Mouse (Mus musculus): ENCODE results near the gene Slc25a25. TPM values are rescaled to one million over a fixed set of nuclear protein-coding genes. Genes with fewer than 3 reads are reported as not detected.

The Slc25a25 gene
- polyA plus RNA-seq, 1 experiment from 2014 or later, result 19.5 TPM

DNA sequence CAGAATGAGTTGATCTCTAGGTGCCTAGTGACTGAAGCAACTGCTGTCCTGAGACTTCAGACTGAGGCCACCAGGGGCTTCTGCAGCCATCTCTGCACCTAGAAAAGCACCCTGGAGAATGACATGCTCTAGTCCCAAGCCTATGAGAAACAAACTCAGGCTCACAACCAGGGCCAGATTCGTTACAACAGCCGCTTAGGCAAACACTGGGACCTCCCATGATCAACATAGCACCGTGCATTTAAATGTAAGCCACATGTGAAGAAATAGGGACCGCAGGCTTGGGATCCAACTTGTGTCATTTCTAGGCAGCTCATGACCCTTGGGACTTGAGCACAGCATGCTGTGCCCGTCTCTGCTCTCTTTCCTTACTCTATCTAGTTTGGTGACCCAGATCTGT is 23.5 kb downstream of the Slc25a25 start:
- no peak for ATAC-seq (ENCODE audit: low FRiP score)
- Histone ChIP-seq H3K9me3 (ENCODE audit: control insufficient read depth, low read length) (no peaks in the 10 kb centered on the region), H3K36me3 (ENCODE audit: control insufficient read depth, insufficient read depth, low read length) (no peaks in the 10 kb centered on the region), H3K27me3 (ENCODE audit: control insufficient read depth, insufficient read depth, low read length) (no peaks in the 10 kb centered on the region), H3K4me3 (ENCODE audit: low read depth, low read length) (no peak overlapping the region), H3K4me1 (replicated peaks; ENCODE audit: control insufficient read depth, insufficient read depth, low read length) (peaks cover 10% of the 10 kb centered on the region), H3K4me2 (replicated peaks; ENCODE audit: low read depth, low read length) (no peak overlapping the region), H3K27ac (ENCODE audit: low read depth, low read length) (no peak overlapping the region), H3K9ac (ENCODE audit: low read depth, low read length) (no peak overlapping the region)
- no peak for DNase-seq (ENCODE audit: low spot score)
- 83% methylated on average over 5 of the region's 5 CpGs for WGBS

DNA sequence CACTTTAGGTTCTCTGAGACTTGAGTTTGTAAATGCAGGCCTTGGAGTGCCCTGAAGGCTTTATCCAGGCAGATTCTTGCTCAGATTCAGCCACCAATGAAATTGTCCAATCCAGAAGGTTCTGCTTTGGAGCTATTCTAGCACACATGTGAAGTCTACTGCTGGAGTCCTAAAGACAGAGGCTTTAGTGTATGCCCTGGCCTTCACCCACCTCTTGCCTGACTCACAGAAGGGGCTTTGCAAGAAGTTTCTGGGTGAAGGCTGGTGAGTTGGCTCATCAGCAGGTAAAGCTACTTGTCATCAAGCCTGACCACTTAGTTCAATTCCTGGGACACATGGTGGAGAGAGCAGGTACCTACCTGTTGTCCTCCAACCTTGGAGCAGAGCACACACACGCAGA is 25.1 kb downstream of the Slc25a25 start:
- ATAC-seq (ENCODE audit: low FRiP score) (no peak), DNase-seq (ENCODE audit: low spot score) (no peak)
- no peaks in the 10 kb centered on the region for H3K36me3 ChIP-seq (ENCODE audit: control insufficient read depth, insufficient read depth, low read length)
- no peak overlapping the region for H3K4me2 ChIP-seq (replicated peaks; ENCODE audit: low read depth, low read length)
- H3K4me3 ChIP-seq (ENCODE audit: low read depth, low read length), result no peak overlapping the region
- no peaks in the 10 kb centered on the region for H3K27me3 ChIP-seq (ENCODE audit: control insufficient read depth, insufficient read depth, low read length)
- WGBS, result 96% methylated on average over 1 of the region's 1 CpGs
- H3K4me1 ChIP-seq (replicated peaks; ENCODE audit: control insufficient read depth, insufficient read depth, low read length), result peaks cover 10% of the 10 kb centered on the region
- no peak overlapping the region for H3K27ac ChIP-seq (ENCODE audit: low read depth, low read length)
- no peak overlapping the region for H3K9ac ChIP-seq (ENCODE audit: low read depth, low read length)
- H3K9me3 ChIP-seq (ENCODE audit: control insufficient read depth, low read length), result no peaks in the 10 kb centered on the region

DNA sequence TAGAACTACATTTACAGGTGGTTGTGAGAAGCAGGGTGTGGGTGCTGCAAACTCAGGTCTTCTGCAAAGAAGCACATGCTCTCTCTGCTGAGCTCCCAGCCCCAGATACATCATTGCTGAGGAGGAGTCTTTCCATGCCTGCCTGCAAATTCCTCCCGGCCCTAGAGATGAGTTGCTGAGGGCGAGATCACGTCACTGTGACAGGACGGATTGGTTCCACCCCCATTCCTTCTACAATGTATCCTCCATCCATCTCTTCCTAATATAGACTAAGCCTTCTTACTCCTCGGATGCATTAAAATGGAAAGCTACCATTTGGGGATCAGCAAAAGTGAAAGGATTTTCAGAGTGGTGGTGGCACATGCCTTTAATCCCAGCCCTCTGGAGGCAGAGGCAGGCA is 25.7 kb downstream of the Slc25a25 start:
- H3K4me1 ChIP-seq (replicated peaks; ENCODE audit: control insufficient read depth, insufficient read depth, low read length), result peaks cover 10% of the 10 kb centered on the region
- no peak for ATAC-seq (ENCODE audit: low FRiP score)

DNA sequence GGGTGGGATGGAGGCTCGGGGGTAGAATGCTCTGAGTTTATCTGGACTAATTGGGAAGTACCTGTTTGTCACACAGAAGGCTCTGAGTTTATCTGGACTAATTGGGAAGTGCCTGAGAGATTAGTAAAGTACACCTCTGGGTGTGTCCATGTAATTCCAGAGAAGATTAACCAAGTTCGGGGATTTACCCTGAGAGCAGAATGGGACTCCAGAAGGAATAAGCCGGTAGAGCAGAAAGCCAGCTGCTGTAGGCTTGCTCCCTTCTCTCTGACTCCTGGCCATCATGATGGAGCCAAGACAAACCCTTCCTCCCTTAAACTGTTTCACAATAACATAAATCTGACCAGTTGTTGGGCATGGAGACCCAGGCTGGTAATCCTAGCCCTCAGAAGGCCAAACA is 26.4 kb downstream of the Slc25a25 start:
- H3K36me3 ChIP-seq (ENCODE audit: control insufficient read depth, insufficient read depth, low read length), result no peaks in the 10 kb centered on the region; the same call in 1 of the 2 replicates
- no peak overlapping the region for H3K4me3 ChIP-seq (ENCODE audit: low read depth, low read length)
- WGBS, result 70% methylated on average over 3 of the region's 3 CpGs
- peaks cover 7% of the 10 kb centered on the region for H3K4me1 ChIP-seq (replicated peaks; ENCODE audit: control insufficient read depth, insufficient read depth, low read length)
- ATAC-seq (ENCODE audit: low FRiP score), result no peak
- H3K9ac ChIP-seq (ENCODE audit: low read depth, low read length), result no peak overlapping the region
- no peaks in the 10 kb centered on the region for H3K27me3 ChIP-seq (ENCODE audit: control insufficient read depth, insufficient read depth, low read length)
- H3K4me2 ChIP-seq (replicated peaks; ENCODE audit: low read depth, low read length), result no peak overlapping the region
- no peak for DNase-seq (ENCODE audit: low spot score)
- peak overlapping the region; percentile 67 for H3K27ac ChIP-seq (ENCODE audit: low read depth, low read length)
- H3K9me3 ChIP-seq (ENCODE audit: control insufficient read depth, low read length), result no peaks in the 10 kb centered on the region

More for the DNA sequence above, 25.7 kb downstream of the Slc25a25 start:
- Histone ChIP-seq H3K27me3 (ENCODE audit: control insufficient read depth, insufficient read depth, low read length) (no peaks in the 10 kb centered on the region), H3K4me2 (replicated peaks; ENCODE audit: low read depth, low read length) (no peak overlapping the region), H3K27ac (ENCODE audit: low read depth, low read length) (no peak overlapping the region), H3K4me3 (ENCODE audit: low read depth, low read length) (no peak overlapping the region), H3K36me3 (ENCODE audit: control insufficient read depth, insufficient read depth, low read length) (no peaks in the 10 kb centered on the region), H3K9me3 (ENCODE audit: control insufficient read depth, low read length) (no peaks in the 10 kb centered on the region), H3K9ac (ENCODE audit: low read depth, low read length) (no peak overlapping the region)
- no peak for DNase-seq (ENCODE audit: low spot score)
- WGBS, result 87% methylated on average over 5 of the region's 5 CpGs

DNA sequence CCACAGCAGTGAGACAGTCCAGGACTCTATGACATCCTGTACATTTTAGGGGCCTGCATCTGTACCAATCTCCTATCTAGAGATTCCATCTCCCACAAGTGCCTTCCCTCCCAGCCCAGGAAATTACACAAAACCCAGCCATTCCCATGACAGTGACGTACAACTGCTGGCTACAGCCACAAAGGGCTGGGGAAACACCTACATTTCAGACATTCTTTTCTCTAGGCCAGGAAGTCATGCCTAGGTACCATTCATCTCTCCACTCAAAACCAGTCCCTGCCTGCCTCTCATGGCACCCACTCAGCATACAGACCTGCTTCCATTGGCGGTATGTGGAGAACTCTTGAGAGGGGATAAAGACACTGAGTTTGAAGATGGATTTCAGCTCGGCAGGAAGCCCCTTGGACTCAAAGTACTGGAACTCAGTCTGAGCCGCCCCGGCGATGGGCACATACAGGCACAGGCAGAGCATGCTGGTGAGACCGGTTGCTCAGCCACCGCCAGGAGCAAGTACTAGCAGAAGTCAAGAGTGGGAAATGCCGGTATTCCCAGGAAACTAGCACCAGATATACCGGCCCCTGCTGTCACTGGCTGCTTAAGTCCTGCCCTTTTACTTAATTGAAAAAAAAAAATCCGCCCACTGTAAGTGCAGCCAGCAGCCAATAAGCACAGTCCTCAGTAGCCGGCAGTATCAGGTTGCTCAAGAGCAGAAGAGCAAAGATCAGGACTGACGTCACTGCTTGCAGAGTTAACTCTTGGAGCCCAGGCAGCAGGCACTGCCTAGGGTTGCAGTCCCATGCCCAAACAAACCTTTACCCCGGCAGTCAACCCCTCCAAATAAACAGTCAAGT is 27.5 kb downstream of the Slc25a25 start:
- H3K27me3 ChIP-seq (ENCODE audit: control insufficient read depth, insufficient read depth, low read length), result no peaks in the 10 kb centered on the region
- ATAC-seq (ENCODE audit: low FRiP score) (peak; percentile 84), DNase-seq (ENCODE audit: low spot score) (peak; percentile 77)
- peak overlapping the region; percentile 38 for H3K9ac ChIP-seq (ENCODE audit: low read depth, low read length)
- H3K27ac ChIP-seq (ENCODE audit: low read depth, low read length), result peak overlapping the region; percentile 67
- peak overlapping the region; percentile 32 for H3K4me3 ChIP-seq (ENCODE audit: low read depth, low read length)
- 3% methylated on average over 14 of the region's 14 CpGs for WGBS
- H3K9me3 ChIP-seq (ENCODE audit: control insufficient read depth, low read length), result no peaks in the 10 kb centered on the region
- peak overlapping the region; percentile 69 for H3K4me2 ChIP-seq (replicated peaks; ENCODE audit: low read depth, low read length)
- H3K36me3 ChIP-seq (ENCODE audit: control insufficient read depth, insufficient read depth, low read length), result peaks cover 4% of the 10 kb centered on the region; the same call in 1 of the 2 replicates
- H3K4me1 ChIP-seq (replicated peaks; ENCODE audit: control insufficient read depth, insufficient read depth, low read length), result peaks cover 7% of the 10 kb centered on the region

DNA sequence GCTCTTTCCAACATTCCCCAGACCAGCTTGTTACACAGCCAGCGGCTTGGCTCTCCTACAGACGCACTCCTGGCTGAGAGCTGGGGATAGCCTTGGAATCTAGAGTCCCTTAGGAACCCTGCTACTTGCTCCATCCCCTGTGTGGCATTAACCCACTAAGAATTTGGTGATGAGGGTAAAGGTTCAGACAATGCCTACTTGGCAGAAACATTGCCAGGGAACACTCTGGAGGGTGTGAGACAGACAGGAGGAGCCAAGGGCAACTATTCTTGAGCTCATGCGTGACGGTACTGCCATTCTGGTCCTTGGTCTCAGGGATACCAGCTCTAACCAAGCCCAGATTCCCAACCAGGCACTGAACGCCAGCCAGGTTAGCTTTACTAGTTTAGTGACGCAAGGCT is 29.4 kb downstream of the Slc25a25 start:
- no peak for ATAC-seq (ENCODE audit: low FRiP score)
- Histone ChIP-seq H3K27ac (ENCODE audit: low read depth, low read length) (no peak overlapping the region), H3K36me3 (ENCODE audit: control insufficient read depth, insufficient read depth, low read length) (peaks cover 6% of the 10 kb centered on the region; the same call in 1 of the 2 replicates), H3K4me3 (ENCODE audit: low read depth, low read length) (no peak overlapping the region), H3K9ac (ENCODE audit: low read depth, low read length) (no peak overlapping the region), H3K9me3 (ENCODE audit: control insufficient read depth, low read length) (no peaks in the 10 kb centered on the region), H3K4me2 (replicated peaks; ENCODE audit: low read depth, low read length) (no peak overlapping the region), H3K4me1 (replicated peaks; ENCODE audit: control insufficient read depth, insufficient read depth, low read length) (peaks cover 7% of the 10 kb centered on the region), H3K27me3 (ENCODE audit: control insufficient read depth, insufficient read depth, low read length) (no peaks in the 10 kb centered on the region)
- 95% methylated on average over 6 of the region's 6 CpGs for WGBS
- no peak for DNase-seq (ENCODE audit: low spot score)

DNA sequence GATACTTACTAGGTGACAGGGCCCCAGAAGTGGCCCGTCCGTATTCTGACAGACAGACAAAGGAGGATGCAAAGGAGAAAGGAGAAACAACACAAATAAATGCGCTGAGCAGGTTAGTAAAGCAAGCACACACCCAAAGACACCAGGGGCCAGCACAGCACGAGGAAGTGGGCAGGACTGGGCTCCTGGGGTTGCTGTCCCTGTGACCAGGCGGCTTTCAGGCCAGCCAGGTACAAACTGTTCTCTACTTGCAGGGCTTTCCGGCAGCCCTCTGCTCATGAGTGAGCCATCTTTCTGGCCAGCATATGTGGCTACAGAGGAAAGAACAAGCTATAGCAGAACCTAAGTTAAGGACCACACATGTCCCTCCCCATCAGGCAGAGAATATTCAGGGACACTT is 30.6 kb downstream of the Slc25a25 start:
- WGBS, result 85% methylated on average over 6 of the region's 6 CpGs
- Histone ChIP-seq H3K9me3 (ENCODE audit: control insufficient read depth, low read length) (no peaks in the 10 kb centered on the region), H3K4me3 (ENCODE audit: low read depth, low read length) (no peak overlapping the region), H3K9ac (ENCODE audit: low read depth, low read length) (no peak overlapping the region), H3K4me1 (replicated peaks; ENCODE audit: control insufficient read depth, insufficient read depth, low read length) (peaks cover 7% of the 10 kb centered on the region), H3K36me3 (ENCODE audit: control insufficient read depth, insufficient read depth, low read length) (peaks cover 9% of the 10 kb centered on the region), H3K27me3 (ENCODE audit: control insufficient read depth, insufficient read depth, low read length) (no peaks in the 10 kb centered on the region), H3K4me2 (replicated peaks; ENCODE audit: low read depth, low read length) (no peak overlapping the region), H3K27ac (ENCODE audit: low read depth, low read length) (no peak overlapping the region)
- ATAC-seq (ENCODE audit: low FRiP score) (no peak), DNase-seq (ENCODE audit: low spot score) (no peak)

DNA sequence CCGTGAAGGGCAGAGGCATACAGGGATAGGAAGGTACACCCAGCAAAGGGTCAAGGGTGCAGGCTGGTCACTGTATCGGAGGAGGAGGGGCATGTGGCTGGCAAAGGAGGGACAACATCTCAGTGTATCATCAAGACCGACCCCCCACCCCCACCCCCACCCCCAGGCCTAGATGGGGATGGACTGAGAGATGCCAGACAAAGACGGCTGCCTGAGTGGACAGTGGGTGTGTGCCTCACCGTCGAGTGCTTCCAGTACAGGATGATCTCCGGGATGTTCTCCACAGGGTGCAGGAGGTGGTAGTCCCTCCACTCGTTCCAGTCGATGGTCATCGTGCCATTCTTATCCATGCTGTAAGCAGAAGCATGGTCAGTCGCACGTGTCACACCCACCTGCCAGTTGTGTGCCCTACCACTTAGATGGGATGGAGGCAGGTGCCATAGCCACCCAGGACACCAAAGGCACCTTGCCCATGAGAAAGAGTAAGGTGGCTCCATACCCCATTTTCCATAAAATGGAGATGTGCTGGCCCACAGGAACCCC is 31.1 kb downstream of the Slc25a25 start:
- no peak for ATAC-seq (ENCODE audit: low FRiP score)
- peaks cover 7% of the 10 kb centered on the region for H3K4me1 ChIP-seq (replicated peaks; ENCODE audit: control insufficient read depth, insufficient read depth, low read length)
- DNase-seq (ENCODE audit: low spot score), result no peak

DNA sequence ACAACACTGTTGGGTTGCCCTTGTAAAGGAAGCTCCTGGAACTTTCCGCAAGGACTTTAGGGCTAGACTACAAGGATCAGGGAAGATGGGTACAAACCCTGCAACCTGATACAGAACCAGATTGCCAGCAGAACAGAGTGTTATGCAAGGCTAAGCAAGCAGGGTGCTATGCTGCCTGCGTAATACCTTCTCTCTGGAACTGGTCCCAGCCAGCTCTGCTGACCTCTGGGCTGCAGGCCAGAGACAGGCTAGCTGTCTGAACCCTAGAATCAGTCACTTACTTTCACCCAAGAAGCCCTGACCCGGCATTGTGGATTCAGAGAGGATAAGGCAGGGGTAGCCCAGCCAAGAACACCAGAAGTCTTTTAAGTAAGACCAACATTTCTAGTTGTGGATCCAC is 31.9 kb downstream of the Slc25a25 start:
- DNase-seq (ENCODE audit: low spot score) (no peak), ATAC-seq (ENCODE audit: low FRiP score) (no peak)
- Histone ChIP-seq H3K9me3 (ENCODE audit: control insufficient read depth, low read length) (no peaks in the 10 kb centered on the region), H3K27me3 (ENCODE audit: control insufficient read depth, insufficient read depth, low read length) (no peaks in the 10 kb centered on the region), H3K4me2 (replicated peaks; ENCODE audit: low read depth, low read length) (no peak overlapping the region), H3K36me3 (ENCODE audit: control insufficient read depth, insufficient read depth, low read length) (peaks cover 12% of the 10 kb centered on the region), H3K9ac (ENCODE audit: low read depth, low read length) (no peak overlapping the region), H3K27ac (ENCODE audit: low read depth, low read length) (no peak overlapping the region), H3K4me3 (ENCODE audit: low read depth, low read length) (no peak overlapping the region), H3K4me1 (replicated peaks; ENCODE audit: control insufficient read depth, insufficient read depth, low read length) (peaks cover 7% of the 10 kb centered on the region)
- 90% methylated on average over 3 of the region's 3 CpGs for WGBS

More for the DNA sequence above, 31.1 kb downstream of the Slc25a25 start:
- 91% methylated on average over 12 of the region's 12 CpGs for WGBS
- Histone ChIP-seq H3K9ac (ENCODE audit: low read depth, low read length) (no peak overlapping the region), H3K4me2 (replicated peaks; ENCODE audit: low read depth, low read length) (no peak overlapping the region), H3K27ac (ENCODE audit: low read depth, low read length) (no peak overlapping the region), H3K36me3 (ENCODE audit: control insufficient read depth, insufficient read depth, low read length) (peaks cover 11% of the 10 kb centered on the region), H3K9me3 (ENCODE audit: control insufficient read depth, low read length) (no peaks in the 10 kb centered on the region), H3K4me3 (ENCODE audit: low read depth, low read length) (no peak overlapping the region), H3K27me3 (ENCODE audit: control insufficient read depth, insufficient read depth, low read length) (no peaks in the 10 kb centered on the region)
